Comparison of ENCODE assay signal across 8 mouse cellular contexts in the genomic region with DNA sequence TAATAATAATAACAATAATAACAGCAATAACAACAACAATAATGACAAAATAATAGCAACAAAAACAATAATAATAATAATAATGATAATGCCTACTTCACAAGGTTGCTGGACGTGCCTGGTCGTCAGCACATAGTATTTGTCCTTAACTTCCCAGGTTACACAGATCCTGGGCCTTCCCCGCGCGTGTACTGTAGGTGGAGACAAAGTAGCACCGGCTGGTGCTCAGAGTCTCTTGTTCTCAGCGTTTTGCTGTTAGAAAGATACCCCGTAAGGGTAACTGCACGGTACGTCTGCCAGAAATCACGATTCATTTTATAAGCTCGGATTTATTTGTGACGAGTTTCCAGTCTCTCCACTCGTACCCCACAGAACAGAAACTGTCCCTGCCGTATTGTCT. TPM values are rescaled to one million over a fixed set of nuclear protein-coding genes. Genes with fewer than 3 reads are reported as not detected.
DNase-seq lines count a peak whose midpoint lies in the region; ATAC-seq and TF ChIP-seq lines count a peak whose summit lies in the region.

No protein-coding gene starts in this region.

- WGBS in embryonic facial prominence, embryonic 10.5 days: 12% methylated on average over 15 of the region's 15 CpGs
- WGBS in heart, postnatal 0 days: 2% methylated on average over 15 of the region's 15 CpGs
- WGBS in lung, embryonic 15.5 days: 2% methylated on average over 15 of the region's 15 CpGs

- H3K36me3 ChIP-seq in embryonic facial prominence, embryonic 10.5 days (replicated peaks): peaks cover 15% of the 10 kb centered on the region
- peaks cover 6% of the 10 kb centered on the region; the same call in 1 of the 2 replicates for H3K36me3 ChIP-seq in heart, postnatal 0 days (replicated peaks; ENCODE audit: control insufficient read depth, insufficient read depth, low read length)
- peaks cover 3% of the 10 kb centered on the region; the same call in 1 of the 2 replicates for H3K36me3 ChIP-seq in lung, embryonic 15.5 days

- H3K9ac ChIP-seq in heart, postnatal 0 days (replicated peaks; ENCODE audit: low read depth, low read length): peak overlapping the region; percentile 75
- H3K9ac ChIP-seq in lung, embryonic 15.5 days: peak overlapping the region; percentile 96

- ATAC-seq in heart, postnatal 0 days (ENCODE audit: insufficient read depth, low read depth): peak; percentile 27; the same call in 1 of the 2 replicates
- ATAC-seq in lung, embryonic 15.5 days (ENCODE audit: borderline replicate concordance, extremely low read depth, low FRiP score, low TSS enrichment): peak; percentile 47; the same call in 1 of the 2 replicates

- no peak for TF ChIP-seq EP300 in heart, postnatal 0 days (IDR thresholded peaks at IDR 0.05; ENCODE audit: low read depth)

- H3K4me3 ChIP-seq in embryonic facial prominence, embryonic 10.5 days: peak overlapping the region; percentile 98
- H3K4me3 ChIP-seq in heart, postnatal 0 days (ENCODE audit: low read depth, low read length): peak overlapping the region; percentile 70
- H3K4me3 ChIP-seq in lung, embryonic 15.5 days: peak overlapping the region; percentile 88

- no peaks in the 10 kb centered on the region for H3K27me3 ChIP-seq in embryonic facial prominence, embryonic 10.5 days (replicated peaks; ENCODE audit: low read depth, poor library complexity, severe bottlenecking)
- H3K27me3 ChIP-seq in heart, postnatal 0 days (ENCODE audit: control insufficient read depth, insufficient read depth, low read length): no peaks in the 10 kb centered on the region
- no peaks in the 10 kb centered on the region for H3K27me3 ChIP-seq in lung, embryonic 15.5 days

- no peaks in the 10 kb centered on the region for H3K9me3 ChIP-seq in embryonic facial prominence, embryonic 10.5 days
- H3K9me3 ChIP-seq in heart, postnatal 0 days (replicated peaks; ENCODE audit: control insufficient read depth, low read length): no peaks in the 10 kb centered on the region
- no peaks in the 10 kb centered on the region for H3K9me3 ChIP-seq in lung, embryonic 15.5 days

- TF ChIP-seq CTCF in heart, postnatal 0 days (IDR thresholded peaks at IDR 0.05; ENCODE audit: low read depth): peak; percentile 36

- peaks cover 25% of the 10 kb centered on the region for H3K4me1 ChIP-seq in embryonic facial prominence, embryonic 10.5 days
- H3K4me1 ChIP-seq in heart, postnatal 0 days (ENCODE audit: control insufficient read depth, insufficient read depth): peaks cover 18% of the 10 kb centered on the region
- peaks cover 24% of the 10 kb centered on the region for H3K4me1 ChIP-seq in lung, embryonic 15.5 days

- peak overlapping the region; percentile 94 for H3K27ac ChIP-seq in embryonic facial prominence, embryonic 10.5 days (replicated peaks)
- peak overlapping the region; percentile 83 for H3K27ac ChIP-seq in heart, postnatal 0 days (ENCODE audit: low read depth)
- H3K27ac ChIP-seq in lung, embryonic 15.5 days: peak overlapping the region; percentile 96

- H3K4me2 ChIP-seq in heart, postnatal 0 days (ENCODE audit: low read depth, low read length): peak overlapping the region; percentile 90
- H3K4me2 ChIP-seq in lung, embryonic 15.5 days: peak overlapping the region; percentile 63

- DNase-seq in B cell, adult 2 months: peak; percentile 60 to 69
- peak; percentile 59 for DNase-seq in adrenal gland, postnatal 10 days
- DNase-seq in embryonic facial prominence, embryonic 10.5 days (ENCODE audit: low spot score): peak; percentile 75
- DNase-seq in heart, postnatal 0 days (ENCODE audit: low spot score): peak; percentile 65
- peak; percentile 58 to 74 for DNase-seq in kidney, postnatal 25 days
- peak; percentile 76 for DNase-seq in retina, postnatal 1 day
- DNase-seq in yolk sac, embryonic 10.5 days (ENCODE audit: low spot score): peak; percentile 64

RNA-seq across cellular contexts. Expression of gene Fam173b, which starts 0.8 kb away (rescaled TPM):
- total RNA-seq in adrenal gland, postnatal 10 days (2021): 10 to 100 TPM; 14.8 to 19.4 TPM
- 13.4 and 14.7 TPM in 2 replicates for polyA plus RNA-seq in embryonic facial prominence, embryonic 10.5 days (2016; fragmentation: Nextera tagmentation; extraction: Ambion mirVana)
- total RNA-seq in heart, postnatal 0 days (2014; rRNA removed; ENCODE audit: low replicate concordance): 9.7 and 15.1 TPM in 2 replicates
- 13.4 and 15.3 TPM in 2 replicates for polyA plus RNA-seq in heart, postnatal 0 days (2015; fragmentation: Nextera tagmentation; extraction: Ambion mirVana)
- polyA plus RNA-seq in lung, embryonic 15.5 days (2015; fragmentation: Nextera tagmentation; extraction: Ambion mirVana): 13.8 and 15.9 TPM in 2 replicates

RNA-seq across cellular contexts. Expression of gene Cct5, which starts 0.8 kb away (rescaled TPM):
- total RNA-seq in adrenal gland, postnatal 10 days (2021): 100 to 1,000 TPM; 272 to 290 TPM
- 782 and 839 TPM in 2 replicates for polyA plus RNA-seq in embryonic facial prominence, embryonic 10.5 days (2016; fragmentation: Nextera tagmentation; extraction: Ambion mirVana)
- 209 and 215 TPM in 2 replicates for total RNA-seq in heart, postnatal 0 days (2014; rRNA removed; ENCODE audit: low replicate concordance)
- 239 and 243 TPM in 2 replicates for polyA plus RNA-seq in heart, postnatal 0 days (2015; fragmentation: Nextera tagmentation; extraction: Ambion mirVana)
- polyA plus RNA-seq in lung, embryonic 15.5 days (2015; fragmentation: Nextera tagmentation; extraction: Ambion mirVana): 518 TPM in 2 replicates

RNA-seq across cellular contexts. Expression of gene Cmbl, which starts 37.2 kb away (rescaled TPM):
- 100 to 1,000 TPM in 1 of 2 experiments, 10 to 100 TPM in 1; 82.2 to 106 TPM for total RNA-seq in adrenal gland, postnatal 10 days (2021)
- polyA plus RNA-seq in embryonic facial prominence, embryonic 10.5 days (2016; fragmentation: Nextera tagmentation; extraction: Ambion mirVana): 2.3 and 2.5 TPM in 2 replicates
- 20.8 and 41.0 TPM in 2 replicates for total RNA-seq in heart, postnatal 0 days (2014; rRNA removed; ENCODE audit: low replicate concordance)
- 22.1 and 22.8 TPM in 2 replicates for polyA plus RNA-seq in heart, postnatal 0 days (2015; fragmentation: Nextera tagmentation; extraction: Ambion mirVana)
- 6.4 and 6.8 TPM in 2 replicates for polyA plus RNA-seq in lung, embryonic 15.5 days (2015; fragmentation: Nextera tagmentation; extraction: Ambion mirVana)

Comparison
In these comparisons a context has a peak if more than half of its experiments do, and no peak if none do; other contexts are left out.
1. Peak in every context shown above with its lines: DNase-seq, ATAC-seq, H3K4me3 ChIP-seq and H3K27ac ChIP-seq.